Mouse (Mus musculus) kidney, postnatal 36 days (tissue): Measurements from ENCODE around the gene B4galt5.

Experiments used
- DNase-seq, 2 experiments: peaks; one replicate each; pipeline ENCODE4 v3.0.0; 2021 to 2022; ENCODE audit warnings: mixed read lengths in 2 of 2

B4galt5 gene

GRCm38 (mm10) chr2:167356885-167357284 lies 7.9 kb upstream of the B4galt5 start:
- DNase-seq = no peak

GRCm38 (mm10) chr2:167354611-167355165 lies 5.7 kb upstream of the B4galt5 start:
- no peak for DNase-seq

GRCm38 (mm10) chr2:167354046-167354445 lies 5.1 kb upstream of the B4galt5 start:
- DNase-seq = peak; percentile 75 to 85

- DNase-seq = peak; percentile 66 to 67
Observed at GRCm38 (mm10) chr2:167352496-167352895, 3.5 kb upstream of the B4galt5 start.

- no peak for DNase-seq
Observed at GRCm38 (mm10) chr2:167351371-167351951, 2.5 kb upstream of the B4galt5 start.

GRCm38 (mm10) chr2:167350126-167350650 lies 1.2 kb upstream of the B4galt5 start:
- no peak for DNase-seq

- peak; percentile 98 for DNase-seq
Observed at GRCm38 (mm10) chr2:167349283-167349936, 427 bp upstream of the B4galt5 start.

- DNase-seq = peak in 1 of 2 experiments; percentile 68
Observed at GRCm38 (mm10) chr2:167347991-167348375, 1.0 kb downstream of the B4galt5 start.

- no peak for DNase-seq
Observed at GRCm38 (mm10) chr2:167347361-167347760, 1.6 kb downstream of the B4galt5 start.

- no peak for DNase-seq
Observed at GRCm38 (mm10) chr2:167345508-167346164, 3.3 kb downstream of the B4galt5 start.

- DNase-seq = no peak
Observed at GRCm38 (mm10) chr2:167344871-167345507, 4.0 kb downstream of the B4galt5 start.

- DNase-seq = no peak
Observed at GRCm38 (mm10) chr2:167343369-167344140, 5.4 kb downstream of the B4galt5 start.

- no peak for DNase-seq
Observed at GRCm38 (mm10) chr2:167342876-167343275, 6.1 kb downstream of the B4galt5 start.

GRCm38 (mm10) chr2:167337580-167337979 lies 11.4 kb downstream of the B4galt5 start:
- no peak for DNase-seq

GRCm38 (mm10) chr2:167337214-167337512 lies 11.8 kb downstream of the B4galt5 start:
- DNase-seq = no peak

GRCm38 (mm10) chr2:167336384-167337213 lies 12.4 kb downstream of the B4galt5 start:
- DNase-seq = no peak

GRCm38 (mm10) chr2:167335066-167335465 lies 13.9 kb downstream of the B4galt5 start:
- DNase-seq = no peak

GRCm38 (mm10) chr2:167334312-167334711 lies 14.7 kb downstream of the B4galt5 start:
- no peak for DNase-seq

- no peak for DNase-seq
Observed at GRCm38 (mm10) chr2:167333450-167333849, 15.5 kb downstream of the B4galt5 start.

GRCm38 (mm10) chr2:167332336-167332987 lies 16.5 kb downstream of the B4galt5 start:
- DNase-seq = peak in 1 of 2 experiments; percentile 62

GRCm38 (mm10) chr2:167331432-167331921 lies 17.5 kb downstream of the B4galt5 start:
- no peak for DNase-seq
